In the genomic region with DNA sequence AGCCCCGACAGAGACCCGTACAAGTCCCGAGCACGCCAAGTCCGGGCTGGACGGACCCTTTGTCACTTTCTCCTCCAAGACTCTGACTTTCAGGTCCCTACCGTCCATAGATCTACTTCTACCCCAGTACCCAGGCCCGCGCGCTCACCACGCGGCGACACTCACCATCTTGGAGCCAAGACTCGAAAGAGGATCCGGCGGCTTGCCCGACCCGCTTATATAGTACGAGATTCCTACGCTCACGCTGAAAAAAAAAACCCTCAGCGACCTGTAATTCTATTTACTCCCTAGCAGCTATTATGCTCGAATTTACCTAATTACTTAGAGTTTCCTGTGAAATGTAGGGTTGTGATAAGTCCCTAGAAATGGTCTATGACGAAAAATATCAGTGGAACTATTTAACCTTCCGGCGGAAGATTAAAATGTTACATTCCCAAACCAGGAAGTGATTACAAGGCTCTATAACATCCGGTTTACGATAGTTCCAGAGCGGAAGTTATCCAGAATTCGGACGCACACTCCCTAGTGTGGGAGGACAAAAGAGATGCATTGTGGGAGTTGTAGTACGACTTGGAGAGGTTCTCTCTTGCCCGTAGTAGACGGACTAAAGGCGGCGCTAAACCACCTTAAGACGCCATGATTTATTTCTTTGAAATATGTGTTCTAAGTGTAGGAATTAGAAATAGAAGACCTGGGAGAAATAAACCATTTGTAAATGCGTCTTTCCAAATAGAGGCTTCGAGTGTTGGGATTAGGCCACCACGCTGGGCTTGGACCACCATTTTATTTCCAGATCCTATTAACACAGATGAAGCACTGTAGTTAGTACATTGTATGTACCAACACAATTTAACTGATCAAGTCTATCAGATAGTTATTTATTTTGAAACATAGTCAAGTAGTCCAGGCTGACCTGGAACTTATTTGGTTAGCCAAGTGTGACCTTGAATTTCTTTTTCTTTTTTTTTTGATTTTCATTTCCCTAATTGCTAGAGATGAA, we compare ENCODE assay signal across 8 mouse cellular contexts. TPM values are rescaled to one million over a fixed set of nuclear protein-coding genes. Genes with fewer than 3 reads are reported as not detected.
DNase-seq lines count a peak whose midpoint lies in the region; ATAC-seq and TF ChIP-seq lines count a peak whose summit lies in the region.

Gene Rps26 (minus strand): TSS at position 437 of the 1,000 bp plus-strand sequence.

- peak; percentile 97 for ATAC-seq in forebrain, embryonic 12.5 days (ENCODE audit: low FRiP score)
- peak; percentile 99 for ATAC-seq in heart, postnatal 0 days (ENCODE audit: insufficient read depth, low read depth)
- peak; percentile 95 for ATAC-seq in liver, embryonic 16.5 days (ENCODE audit: low read depth)
- ATAC-seq in neural tube, embryonic 13.5 days (ENCODE audit: low read depth), result peak; percentile 97

- 1% methylated on average over 40 of the region's 40 CpGs for WGBS in forebrain, embryonic 12.5 days
- WGBS in heart, postnatal 0 days, result 1% methylated on average over 40 of the region's 40 CpGs
- WGBS in liver, embryonic 16.5 days (ENCODE audit: insufficient replicate concordance), result 1% methylated on average over 40 of the region's 40 CpGs
- under 1% methylated on average over 40 of the region's 40 CpGs for WGBS in neural tube, embryonic 13.5 days

- peak within 1 kb of the TSS; percentile 85 for H3K4me2 ChIP-seq in forebrain, embryonic 12.5 days
- H3K4me2 ChIP-seq in heart, postnatal 0 days (ENCODE audit: low read depth, low read length), result peak within 1 kb of the TSS; percentile 79
- H3K4me2 ChIP-seq in liver, embryonic 16.5 days (ENCODE audit: low read depth, low read length), result peak within 1 kb of the TSS; percentile 71
- peak within 1 kb of the TSS; percentile 98 for H3K4me2 ChIP-seq in neural tube, embryonic 13.5 days

- H3K27ac ChIP-seq in forebrain, embryonic 12.5 days, result peak within 1 kb of the TSS; percentile 43
- peak within 1 kb of the TSS; percentile 65 for H3K27ac ChIP-seq in heart, postnatal 0 days (ENCODE audit: low read depth)
- H3K27ac ChIP-seq in liver, embryonic 16.5 days (ENCODE audit: low read length), result peak within 1 kb of the TSS; percentile 47
- peak within 1 kb of the TSS; percentile 76 for H3K27ac ChIP-seq in neural tube, embryonic 13.5 days (replicated peaks)
- peak within 1 kb of the TSS; percentile 92 for H3K27ac ChIP-seq in testis, adult 2 months (ENCODE audit: control insufficient read depth, insufficient read depth, low read depth, low read length)

- DNase-seq in c-Kit-positive CD71-positive TER-119-positive erythroid progenitor cells, embryonic 14.5 days (ENCODE audit: low spot score), result peak; percentile 96
- peak; percentile 99 for DNase-seq in heart, postnatal 0 days (ENCODE audit: low spot score)
- DNase-seq in kidney, postnatal 4 days, result peak; percentile 87 to 93

- H3K27me3 ChIP-seq in E14TG2a.4 (ENCODE audit: insufficient read depth, low read length), result no peaks in the 10 kb centered on the region
- 0 out of 2 replicates have a peak, but pooled peaks cover 9% of the 10 kb centered on the region for H3K27me3 ChIP-seq in forebrain, embryonic 12.5 days
- H3K27me3 ChIP-seq in heart, postnatal 0 days (ENCODE audit: control insufficient read depth, insufficient read depth, low read length), result no peaks in the 10 kb centered on the region
- H3K27me3 ChIP-seq in liver, embryonic 16.5 days (ENCODE audit: control insufficient read depth, insufficient read depth, low read depth, low read length), result no peaks in the 10 kb centered on the region; the same call in 1 of the 2 replicates
- H3K27me3 ChIP-seq in neural tube, embryonic 13.5 days, result no peaks in the 10 kb centered on the region
- H3K27me3 ChIP-seq in testis, adult 2 months (ENCODE audit: control insufficient read depth, insufficient read depth, low read length), result no peaks in the 10 kb centered on the region

- H3K9me3 ChIP-seq in E14TG2a.4 (ENCODE audit: low read length), result no peaks in the 10 kb centered on the region
- H3K9me3 ChIP-seq in forebrain, embryonic 12.5 days, result no peaks in the 10 kb centered on the region
- no peaks in the 10 kb centered on the region for H3K9me3 ChIP-seq in heart, postnatal 0 days (replicated peaks; ENCODE audit: control insufficient read depth, low read length)
- no peaks in the 10 kb centered on the region for H3K9me3 ChIP-seq in liver, embryonic 16.5 days (replicated peaks; ENCODE audit: control insufficient read depth, low read length)
- H3K9me3 ChIP-seq in neural tube, embryonic 13.5 days, result no peaks in the 10 kb centered on the region

- peaks cover 49% of the 10 kb centered on the region for H3K4me1 ChIP-seq in E14TG2a.4 (replicated peaks; ENCODE audit: low read depth, low read length)
- H3K4me1 ChIP-seq in forebrain, embryonic 12.5 days, result peaks cover 10% of the 10 kb centered on the region
- peaks cover 6% of the 10 kb centered on the region for H3K4me1 ChIP-seq in heart, postnatal 0 days (ENCODE audit: control insufficient read depth, insufficient read depth)
- H3K4me1 ChIP-seq in liver, embryonic 16.5 days (ENCODE audit: control insufficient read depth, low read depth, low read length), result peaks cover 40% of the 10 kb centered on the region
- H3K4me1 ChIP-seq in neural tube, embryonic 13.5 days (replicated peaks), result peaks cover 11% of the 10 kb centered on the region
- H3K4me1 ChIP-seq in testis, adult 2 months (ENCODE audit: control insufficient read depth, insufficient read depth, low read length), result no peaks in the 10 kb centered on the region; the same call in 1 of the 2 replicates

- no peak; the same call in 1 of the 2 replicates for TF ChIP-seq CTCF in E14TG2a.4 (conservative IDR thresholded peaks at IDR 0.05; ENCODE audit: low read length)
- TF ChIP-seq CTCF in heart, postnatal 0 days (IDR thresholded peaks at IDR 0.05; ENCODE audit: low read depth), result peak; percentile 48
- TF ChIP-seq CTCF in testis, adult 2 months (IDR thresholded peaks at IDR 0.05; ENCODE audit: control insufficient read depth, insufficient read depth, insufficient replicate concordance, low read depth, low read length), result no peak

- peak; percentile 92 for TF ChIP-seq EP300 in heart, postnatal 0 days (IDR thresholded peaks at IDR 0.05; ENCODE audit: low read depth)

- H3K9ac ChIP-seq in forebrain, embryonic 12.5 days, result peak within 1 kb of the TSS; percentile 84
- H3K9ac ChIP-seq in heart, postnatal 0 days (replicated peaks; ENCODE audit: low read depth, low read length), result peak within 1 kb of the TSS; percentile 70
- H3K9ac ChIP-seq in liver, embryonic 16.5 days (ENCODE audit: low read depth, low read length), result peak within 1 kb of the TSS; percentile 80
- peak within 1 kb of the TSS; percentile 95 for H3K9ac ChIP-seq in neural tube, embryonic 13.5 days

- peaks cover 29% of the 10 kb centered on the region for H3K36me3 ChIP-seq in E14TG2a.4 (ENCODE audit: insufficient read depth, low read length)
- peaks cover 29% of the 10 kb centered on the region for H3K36me3 ChIP-seq in forebrain, embryonic 12.5 days (replicated peaks)
- H3K36me3 ChIP-seq in heart, postnatal 0 days (replicated peaks; ENCODE audit: control insufficient read depth, insufficient read depth, low read length), result peaks cover 15% of the 10 kb centered on the region
- H3K36me3 ChIP-seq in liver, embryonic 16.5 days (ENCODE audit: control insufficient read depth, insufficient read depth), result peaks cover 12% of the 10 kb centered on the region
- H3K36me3 ChIP-seq in neural tube, embryonic 13.5 days, result peaks cover 27% of the 10 kb centered on the region
- no peaks in the 10 kb centered on the region for H3K36me3 ChIP-seq in testis, adult 2 months (ENCODE audit: control insufficient read depth, insufficient read depth, low read length)

- TF ChIP-seq POLR2A in testis, adult 2 months (IDR thresholded peaks at IDR 0.05; ENCODE audit: control insufficient read depth, low read depth, low read length), result peak; percentile 96

- H3K4me3 ChIP-seq in E14TG2a.4 (replicated peaks; ENCODE audit: low read length), result peak within 1 kb of the TSS; percentile 98
- peak within 1 kb of the TSS; percentile 83 for H3K4me3 ChIP-seq in forebrain, embryonic 12.5 days (replicated peaks)
- H3K4me3 ChIP-seq in heart, postnatal 0 days (ENCODE audit: low read depth, low read length), result peak within 1 kb of the TSS; percentile 75
- H3K4me3 ChIP-seq in liver, embryonic 16.5 days (ENCODE audit: low read depth, low read length), result peak within 1 kb of the TSS; percentile 80
- peak within 1 kb of the TSS; percentile 85 for H3K4me3 ChIP-seq in neural tube, embryonic 13.5 days
- peak within 1 kb of the TSS; percentile 95 for H3K4me3 ChIP-seq in testis, adult 2 months (ENCODE audit: control insufficient read depth, low read depth, low read length)

RNA-seq across cellular contexts. Expression of gene Rps26, which starts in this region (rescaled TPM):
- polyA plus RNA-seq in forebrain, embryonic 12.5 days (2016; fragmentation: Nextera tagmentation; extraction: Ambion mirVana), result 484 and 501 TPM in 2 replicates
- total RNA-seq in heart, postnatal 0 days (2014; rRNA removed; ENCODE audit: low replicate concordance), result 1,086 and 1,110 TPM in 2 replicates
- 341 and 360 TPM in 2 replicates for polyA plus RNA-seq in heart, postnatal 0 days (2015; fragmentation: Nextera tagmentation; extraction: Ambion mirVana)
- polyA plus RNA-seq in liver, embryonic 16.5 days (2015; fragmentation: Nextera tagmentation; extraction: Ambion mirVana), result 301 and 353 TPM in 2 replicates
- 407 and 470 TPM in 2 replicates for polyA plus RNA-seq in neural tube, embryonic 13.5 days (2015; fragmentation: Nextera tagmentation; extraction: Ambion mirVana)
- 296 and 407 TPM in 2 replicates for polyA plus RNA-seq in testis, adult 2 months (2012; rRNA removed)

Comparison
In these comparisons a context has a peak if more than half of its experiments do, and no peak if none do; other contexts are left out.
1. Peak in every context shown above with its lines: DNase-seq, ATAC-seq, H3K4me3 ChIP-seq and H3K27ac ChIP-seq.